Mouse (Mus musculus) E14TG2a.4 (cell line): ENCODE measurements around the gene Sox5.

ENCODE experiments used
- CTCF ChIP-seq: conservative IDR thresholded peaks from 2 replicates; pipeline ENCODE4 v1.5.1; 2014; ENCODE audit warnings: low read length
- NANOG ChIP-seq: IDR thresholded peaks from 2 replicates; pipeline ENCODE4 v1.6.1; 2014; ENCODE audit warnings: borderline replicate concordance, low read length, mixed read lengths
- POU5F1 ChIP-seq: IDR thresholded peaks from 2 replicates; pipeline ENCODE4 v1.6.1; 2014; ENCODE audit warnings: low read length, borderline replicate concordance

DNA sequence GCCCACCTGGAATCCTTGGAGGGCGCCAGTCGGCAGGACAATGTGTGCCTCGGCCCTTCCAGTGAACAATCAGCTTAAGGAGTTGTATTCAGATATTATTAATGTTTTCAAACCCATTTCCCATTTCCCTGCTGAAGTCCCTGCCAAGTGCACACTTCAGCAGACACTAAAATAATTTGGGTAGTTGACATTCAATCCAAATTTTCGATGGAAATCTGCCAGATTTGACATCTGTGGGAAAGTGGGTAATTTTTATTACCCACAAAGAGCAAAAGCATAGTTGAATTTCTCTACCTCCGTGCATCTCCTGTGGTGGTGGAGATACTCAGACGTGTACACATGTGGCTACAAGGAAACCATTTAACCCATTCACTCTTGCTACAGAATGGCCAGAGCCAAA is 228.3 kb downstream of the Sox5 start:
- TF ChIP-seq CTCF (no peak), NANOG (no peak), POU5F1 (no peak)
